14 mouse cellular contexts compared by ENCODE assay signal in genomic region chr5:93227157-93227556, GRCm38 (mm10). TPM values are rescaled to one million over a fixed set of nuclear protein-coding genes. Genes with fewer than 3 reads are reported as not detected.
"Had no signal": no experiment of that assay in that cellular context is flagged by ENCODE, and none has a peak within 500 bp of the region (broad histone marks: within the 10 kb centered on the region; RNA-seq: fewer than 3 reads in every experiment).

No protein-coding gene starts in this region.

- ATAC-seq: lung, postnatal 0 days; midbrain, embryonic 15.5 days had no signal

- H3K27me3 ChIP-seq: midbrain, embryonic 15.5 days; neural tube, embryonic 12.5 days had no signal

- DNase-seq: kidney, adult 18-20 months; kidney, postnatal 10 days; kidney, postnatal 4 days; lung, adult 2 months; lung, postnatal 36 days; retina, postnatal 1 day; thymus, adult 18-20 months; thymus, postnatal 14 days had no signal

- H3K9ac ChIP-seq: midbrain, embryonic 15.5 days; neural tube, embryonic 12.5 days had no signal

- H3K27ac ChIP-seq: layer of hippocampus, adult 2 months; limb, embryonic 10.5 days; midbrain, embryonic 15.5 days; neural tube, embryonic 12.5 days had no signal

- H3K9me3 ChIP-seq: limb, embryonic 10.5 days; midbrain, embryonic 15.5 days; neural tube, embryonic 12.5 days had no signal

- H3K4me1 ChIP-seq: limb, embryonic 10.5 days; midbrain, embryonic 15.5 days; neural tube, embryonic 12.5 days had no signal

- H3K36me3 ChIP-seq: limb, embryonic 10.5 days; midbrain, embryonic 15.5 days; neural tube, embryonic 12.5 days had no signal

- H3K4me3 ChIP-seq: layer of hippocampus, adult 2 months; limb, embryonic 10.5 days; midbrain, embryonic 15.5 days; neural tube, embryonic 12.5 days had no signal

- H3K4me2 ChIP-seq: midbrain, embryonic 11.5 days; midbrain, embryonic 15.5 days; neural tube, embryonic 12.5 days had no signal

RNA-seq across cellular contexts. Expression of gene 2010109A12Rik, which starts 20.8 kb away (rescaled TPM):
- polyA plus RNA-seq: lung, adult 2 months had no signal
